Mouse (Mus musculus): ENCODE results near the gene Suco. TPM values are rescaled to one million over a fixed set of nuclear protein-coding genes. Genes with fewer than 3 reads are reported as not detected.

Gene Suco
- total and polyA plus RNA-seq, 3 experiments = 6.4 to 6.8 TPM; not detected in 1

GRCm38 (mm10) chr1:161782725-161783124 is 93.8 kb downstream of the Suco start:
- DNase-seq (ENCODE audit: low read depth, low spot score) = no peak
- Histone ChIP-seq H3K27ac (ENCODE audit: control insufficient read depth, low read depth, low read length) (no peak overlapping the region), H3K9me3 (replicated peaks; ENCODE audit: insufficient read depth, low read length) (no peaks in the 10 kb centered on the region), H3K79me2 (ENCODE audit: control insufficient read depth, insufficient read depth, low read length, poor library complexity) (no peaks in the 10 kb centered on the region), H3K4me1 (ENCODE audit: control insufficient read depth in 1 of 2, insufficient read depth in 2 of 2, low read length in 2 of 2) (no peaks in the 10 kb centered on the region; a peak in 1 of 4 replicates), H3K27me3 (ENCODE audit: control insufficient read depth in 1 of 2, insufficient read depth in 2 of 2, low read length in 2 of 2) (peaks cover 0 to 4% of the 10 kb centered on the region in 2 experiments; a peak in 2 of 4 replicates), H3K4me3 (ENCODE audit: control insufficient read depth in 1 of 2, insufficient read depth in 1 of 2, low read depth in 2 of 2, low read length in 2 of 2) (no peak overlapping the region), H3K36me3 (ENCODE audit: control insufficient read depth in 1 of 2, insufficient read depth in 2 of 2, low read length in 2 of 2) (no peaks in the 10 kb centered on the region), H3K9ac (ENCODE audit: control insufficient read depth, low read depth, low read length, poor library complexity, severe bottlenecking) (no peak overlapping the region)
- TF ChIP-seq ELF1 (IDR thresholded peaks at IDR 0.05; ENCODE audit: low read depth, low read length) = no peak
- TF ChIP-seq MAFK (IDR thresholded peaks at IDR 0.05; ENCODE audit: borderline replicate concordance, low read depth, low read length) = no peak
- no peak for TF ChIP-seq TCF12 (IDR thresholded peaks at IDR 0.05; ENCODE audit: low read depth, low read length)
- TF ChIP-seq RAD21 (IDR thresholded peaks at IDR 0.05; ENCODE audit: low read depth, low read length) = no peak

- Histone ChIP-seq H3K27ac (ENCODE audit: control insufficient read depth, low read depth, low read length) (no peak overlapping the region), H3K9me3 (replicated peaks; ENCODE audit: insufficient read depth, low read length) (no peaks in the 10 kb centered on the region)
- TF ChIP-seq ZNF384 (IDR thresholded peaks at IDR 0.05; ENCODE audit: low read depth, low read length) = no peak
- TF ChIP-seq MEF2A (IDR thresholded peaks at IDR 0.05; ENCODE audit: extremely low read depth, insufficient replicate concordance, low read depth, low read length, poor library complexity, severe bottlenecking) = no peak
- no peak for TF ChIP-seq CHD2 (IDR thresholded peaks at IDR 0.05; ENCODE audit: low read length)
- TF ChIP-seq RCOR1 (IDR thresholded peaks at IDR 0.05; ENCODE audit: low read depth, low read length) = no peak
- TF ChIP-seq SMC3 (IDR thresholded peaks at IDR 0.05; ENCODE audit: low read depth, low read length) = no peak
- no peak for TF ChIP-seq NELFE (IDR thresholded peaks at IDR 0.05; ENCODE audit: low read depth, low read length)
- TF ChIP-seq MAZ (IDR thresholded peaks at IDR 0.05; ENCODE audit: low read depth, low read length) = no peak
- TF ChIP-seq GABPA (IDR thresholded peaks at IDR 0.05; ENCODE audit: low read depth, low read length) = no peak
- no peak for TF ChIP-seq ELF1 (IDR thresholded peaks at IDR 0.05; ENCODE audit: low read depth, low read length)
- no peak for TF ChIP-seq SIN3A (IDR thresholded peaks at IDR 0.05; ENCODE audit: low read length)
- TF ChIP-seq POLR2A (IDR thresholded peaks at IDR 0.05; ENCODE audit: control insufficient read depth in 1 of 2, insufficient read depth in 1 of 2, low read depth in 1 of 2, low read length in 2 of 2, poor library complexity in 1 of 2) = no peak
- TF ChIP-seq JUND (IDR thresholded peaks at IDR 0.05; ENCODE audit: low read depth, low read length) = no peak
- no peak for TF ChIP-seq USF1 (IDR thresholded peaks at IDR 0.05; ENCODE audit: low read depth, low read length)
- no peak for TF ChIP-seq GATA1 (IDR thresholded peaks at IDR 0.05; ENCODE audit: low read depth, low read length)
- no peak for TF ChIP-seq ZMIZ1 (IDR thresholded peaks at IDR 0.05; ENCODE audit: low read depth, low read length)
- no peak for TF ChIP-seq CTCF (IDR thresholded peaks at IDR 0.05 in 2 of 3, conservative IDR thresholded peaks at IDR 0.05 in 1 of 3; ENCODE audit: control insufficient read depth in 1 of 3, insufficient read depth in 1 of 3, low read depth in 2 of 3, low read length in 3 of 3, poor library complexity in 1 of 3, severe bottlenecking in 1 of 3)
- TF ChIP-seq EP300 (IDR thresholded peaks at IDR 0.05; ENCODE audit: low read depth in 1 of 2, low read length in 2 of 2) = no peak
- TF ChIP-seq UBTF (IDR thresholded peaks at IDR 0.05; ENCODE audit: borderline replicate concordance, insufficient read depth, low read depth, low read length) = no peak
- no peak for TF ChIP-seq MAFK (IDR thresholded peaks at IDR 0.05; ENCODE audit: borderline replicate concordance, low read depth, low read length)
- TF ChIP-seq E2F4 (IDR thresholded peaks at IDR 0.05; ENCODE audit: borderline replicate concordance, low read depth, low read length) = no peak
Measured at GRCm38 (mm10) chr1:161781594-161781993, 94.9 kb downstream of the Suco start.

More at GRCm38 (mm10) chr1:161781594-161781993, 94.9 kb downstream of the Suco start:
- no peaks in the 10 kb centered on the region for H3K36me3 ChIP-seq (ENCODE audit: control insufficient read depth in 1 of 2, insufficient read depth in 2 of 2, low read length in 2 of 2)
- H3K27me3 ChIP-seq (ENCODE audit: control insufficient read depth in 1 of 2, insufficient read depth in 2 of 2, low read length in 2 of 2) = peaks cover 0 to 4% of the 10 kb centered on the region in 2 experiments; a peak in 2 of 4 replicates
- no peak for DNase-seq (ENCODE audit: low read depth, low spot score)
- no peaks in the 10 kb centered on the region for H3K79me2 ChIP-seq (ENCODE audit: control insufficient read depth, insufficient read depth, low read length, poor library complexity)
- no peaks in the 10 kb centered on the region for H3K4me1 ChIP-seq (ENCODE audit: control insufficient read depth in 1 of 2, insufficient read depth in 2 of 2, low read length in 2 of 2)
- no peak overlapping the region for H3K9ac ChIP-seq (ENCODE audit: control insufficient read depth, low read depth, low read length, poor library complexity, severe bottlenecking)
- H3K4me3 ChIP-seq (ENCODE audit: control insufficient read depth in 1 of 2, insufficient read depth in 1 of 2, low read depth in 2 of 2, low read length in 2 of 2) = no peak overlapping the region

All from MEL (cell line).